Mouse (Mus musculus) cerebellum, postnatal 4 days (tissue): ENCODE data around the gene Isy1.

ENCODE experiments used
- DNase-seq, 2 experiments: peaks; one replicate each; pipeline ENCODE4 v3.0.0; 2022; ENCODE audit warnings: low spot score in 2 of 2, mixed read lengths in 1 of 2

Isy1 gene

DNA sequence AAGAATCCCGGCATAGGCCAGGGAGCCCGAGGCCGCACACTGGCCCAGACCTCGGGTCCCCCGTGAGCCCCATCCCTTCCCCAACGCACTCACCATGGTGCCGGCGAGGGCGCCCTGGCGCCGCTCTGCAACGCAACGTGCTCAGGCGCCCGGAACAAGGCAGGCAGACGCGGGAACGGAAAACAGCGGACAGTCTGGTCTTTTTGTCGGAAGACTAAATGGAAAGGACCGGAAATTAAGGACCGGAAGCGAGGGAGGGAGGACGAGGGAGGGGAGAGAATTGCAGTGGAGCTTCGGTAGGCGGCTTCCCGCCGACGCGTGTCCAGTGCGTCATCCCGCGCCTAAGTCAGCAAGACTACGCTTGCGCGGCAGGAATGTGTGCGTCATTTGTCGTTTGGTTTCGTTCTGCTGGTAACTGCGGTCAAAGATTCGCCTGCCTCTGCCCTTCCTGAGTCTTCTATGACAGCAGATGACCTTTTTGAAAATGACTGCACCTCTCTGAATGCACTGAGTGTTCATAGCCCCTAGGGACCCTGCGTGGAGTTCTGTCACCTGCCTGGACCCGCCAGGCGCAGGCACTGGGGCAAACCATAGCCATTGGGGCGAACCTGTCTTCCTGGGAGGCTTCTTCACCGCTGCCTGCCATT is at the start of gene Isy1:
Isy1 (minus strand) TSS at position 248 of the 647 bp plus-strand sequence.
- DNase-seq: peak; percentile 72 to 87

DNA sequence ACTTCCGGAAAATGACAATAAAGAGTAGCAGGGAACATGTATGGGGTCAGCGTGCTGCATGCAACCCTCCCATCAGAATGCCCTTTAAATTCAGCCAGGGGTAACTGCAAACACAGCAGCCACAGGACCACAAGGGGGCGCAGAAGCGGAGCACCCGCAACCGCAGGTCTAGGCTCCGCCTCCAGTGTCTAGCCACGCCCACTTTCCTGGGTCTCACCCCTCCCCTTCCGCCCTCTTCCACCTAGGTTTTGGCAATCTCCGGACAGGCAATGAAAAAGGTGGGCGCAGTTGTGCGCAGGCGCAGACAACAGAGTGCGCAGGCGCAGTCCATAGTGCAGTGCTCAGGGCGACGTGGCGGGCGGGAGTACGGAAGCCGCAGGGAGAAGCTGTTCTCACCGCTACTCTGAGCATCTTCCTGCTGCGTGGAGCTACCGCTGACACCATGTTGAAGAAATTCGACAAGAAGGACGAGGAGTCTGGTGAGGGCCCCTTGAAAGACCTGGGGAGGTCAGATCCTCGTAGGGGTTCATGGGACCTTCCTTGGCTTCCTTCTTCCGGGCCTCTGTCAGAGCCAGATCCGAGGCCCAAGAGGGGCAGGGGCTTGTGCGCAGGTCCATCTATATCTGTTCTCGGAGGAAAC is 49.1 kb upstream of the Isy1 start, which contains the start of gene Copg1:
Copg1 (plus strand) TSS at position 221 of the 640 bp plus-strand sequence.
- DNase-seq: peak; percentile 99 to 100

DNA sequence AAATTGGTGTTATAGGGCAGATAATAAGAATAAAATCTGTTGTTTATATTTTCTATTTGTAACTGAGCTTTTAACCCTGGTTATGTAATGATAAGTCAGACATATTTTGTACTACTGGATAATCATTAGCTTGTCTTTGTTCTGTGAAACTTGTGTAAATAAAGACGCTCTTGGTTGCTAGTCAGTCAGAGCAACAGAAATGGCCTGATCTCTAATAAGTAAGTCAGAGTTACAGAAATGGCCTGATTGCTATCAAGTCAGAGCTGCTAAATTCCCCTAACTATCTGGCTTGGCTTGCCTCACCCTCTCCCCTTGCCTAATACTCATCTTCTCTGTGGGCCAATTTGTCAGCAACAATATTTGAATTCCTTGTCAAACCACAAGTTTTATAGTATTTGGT is 48.1 kb upstream of the Isy1 start:
- no peak for DNase-seq

DNA sequence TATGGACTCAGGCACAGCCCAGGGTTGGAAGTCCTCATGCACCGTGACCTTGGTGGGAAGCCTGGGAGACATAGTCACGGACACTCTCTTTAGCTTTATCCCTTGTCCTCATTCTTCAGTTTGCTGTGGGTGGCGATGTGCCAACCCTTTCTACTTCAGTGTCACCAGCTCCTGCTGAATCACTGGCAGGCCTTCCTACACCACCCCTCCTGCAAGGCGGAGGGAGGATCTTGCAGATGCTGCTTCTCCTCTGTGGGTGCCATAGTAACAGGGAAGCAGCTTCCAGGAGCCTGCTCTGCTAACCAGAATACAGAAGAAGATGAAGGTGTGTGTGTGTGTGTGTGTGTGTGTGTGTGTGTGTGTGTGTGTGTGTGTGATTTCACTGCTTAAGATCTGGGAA is 44.2 kb upstream of the Isy1 start:
- peak in 1 of 2 experiments; percentile 37 for DNase-seq

DNA sequence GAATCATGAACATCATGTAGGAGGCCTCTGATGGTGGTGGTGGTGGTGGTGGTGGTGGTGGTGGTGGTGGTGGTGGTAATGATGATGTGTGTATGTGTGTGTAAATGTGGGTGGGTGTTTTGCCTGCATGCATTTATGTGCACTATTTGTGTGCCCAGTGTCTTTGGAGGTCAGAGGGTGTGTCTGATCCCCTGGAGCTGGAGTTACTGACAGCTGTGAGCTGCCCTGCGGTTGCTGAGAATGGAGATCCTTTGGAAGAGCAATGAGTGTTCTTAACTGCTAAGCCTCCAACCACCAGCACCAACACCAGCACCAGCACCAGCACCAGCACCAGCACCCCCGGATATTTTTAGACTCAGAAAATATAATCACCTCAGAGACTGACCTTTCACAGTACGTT is 43.6 kb upstream of the Isy1 start:
- no peak for DNase-seq

DNA sequence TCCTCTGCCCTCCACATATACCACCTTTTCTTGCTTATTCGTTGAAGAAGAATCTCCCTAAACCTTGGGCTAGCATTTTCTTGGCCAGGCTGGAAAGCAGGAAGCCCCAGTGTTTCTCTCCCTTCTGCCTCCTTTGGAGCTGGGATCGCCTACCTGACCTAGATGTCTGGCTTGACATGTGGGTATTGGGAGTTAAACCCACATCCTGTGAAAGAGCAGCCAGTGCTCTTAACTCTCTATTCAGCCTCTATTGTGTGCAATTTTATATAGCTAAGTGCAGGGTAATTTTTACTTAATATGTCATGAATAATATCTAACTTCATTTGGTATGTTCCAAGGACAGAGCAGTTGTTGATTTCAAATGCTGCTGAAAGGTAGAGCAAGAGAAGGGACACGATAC is 41.0 kb upstream of the Isy1 start:
- no peak for DNase-seq

DNA sequence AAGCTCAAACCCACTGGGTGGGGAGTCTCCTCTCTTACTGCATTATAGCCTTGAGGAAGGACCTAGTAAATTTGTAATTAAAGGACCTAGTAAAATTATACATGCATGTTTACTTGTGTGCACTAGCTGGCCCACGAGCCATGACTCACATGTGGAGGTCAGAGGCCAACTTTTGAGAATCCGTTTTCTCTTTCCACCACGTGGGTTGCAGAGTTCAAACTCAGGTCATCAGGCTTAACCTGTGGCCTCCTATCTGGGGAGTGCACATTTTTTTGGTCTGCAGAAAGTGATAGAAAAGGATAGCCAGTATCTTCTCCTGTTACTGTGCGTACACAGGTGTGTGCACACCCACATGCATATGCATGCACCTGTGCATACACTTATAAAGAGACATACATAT is 40.4 kb upstream of the Isy1 start:
- no peak for DNase-seq

DNA sequence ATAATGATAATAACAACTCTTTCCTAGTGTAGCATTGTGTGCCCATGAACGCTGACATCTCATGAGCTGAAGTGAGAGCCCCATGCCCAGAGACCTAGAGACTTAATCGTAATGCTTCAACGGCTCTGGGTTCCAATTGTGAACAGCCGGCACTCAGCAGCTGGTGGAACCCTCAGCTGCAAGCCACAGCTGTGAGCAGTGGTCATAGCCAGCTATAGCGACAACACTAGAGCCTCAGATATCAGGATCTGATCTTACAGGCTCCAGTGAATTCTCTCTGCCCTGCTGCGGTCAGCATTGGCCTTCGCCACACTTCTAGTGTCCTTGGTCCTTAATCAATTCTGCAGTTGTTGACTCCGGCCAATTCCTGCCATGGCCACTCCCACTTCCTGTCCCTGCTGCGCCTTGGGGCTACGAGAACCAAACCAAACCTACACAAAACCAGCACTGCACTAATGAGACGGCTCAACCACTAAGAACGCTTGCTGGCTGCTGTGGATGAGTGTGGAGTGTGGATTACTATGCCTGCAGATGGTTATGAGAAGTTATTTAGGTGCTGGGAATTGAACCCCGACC is 37.6 kb upstream of the Isy1 start:
- DNase-seq: no peak

DNA sequence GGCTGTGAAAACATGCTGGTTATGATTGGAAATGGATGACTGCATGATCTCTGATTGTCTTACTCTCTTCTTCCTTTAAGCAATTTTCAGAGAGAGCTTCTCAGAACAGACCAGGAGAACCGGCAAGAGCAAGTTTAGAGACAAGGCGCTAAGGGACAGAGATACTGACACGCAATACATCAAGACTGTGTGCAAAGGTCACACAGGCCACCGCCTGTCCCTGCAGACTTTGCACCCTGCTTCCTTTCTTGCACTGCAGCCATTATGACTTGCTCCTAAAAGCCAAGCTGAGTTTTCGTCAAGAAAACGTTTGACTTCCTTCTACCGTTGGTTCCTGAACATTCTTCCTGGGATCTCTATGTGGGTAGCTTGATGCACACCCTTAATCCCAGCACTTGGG is 37.0 kb upstream of the Isy1 start:
- DNase-seq: no peak

DNA sequence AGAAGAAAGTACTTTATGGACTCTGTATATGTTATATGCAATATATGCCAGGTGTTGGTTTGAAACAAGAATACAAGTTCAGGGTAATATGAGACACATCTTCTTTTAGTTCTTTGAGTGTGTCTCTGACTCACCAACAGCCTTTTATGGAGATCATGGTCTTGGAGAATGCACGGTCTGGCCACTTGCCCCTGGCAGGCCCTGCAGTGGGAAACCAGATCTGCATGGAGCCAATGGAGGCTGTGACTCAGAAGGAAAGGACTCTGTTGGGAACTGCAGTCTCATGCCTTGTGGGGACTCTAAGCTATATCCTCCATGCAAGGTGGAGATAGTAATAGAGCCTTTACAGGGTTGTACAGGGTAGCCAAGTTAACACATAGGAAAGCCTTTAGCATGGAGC is 36.5 kb upstream of the Isy1 start:
- no peak for DNase-seq

DNA sequence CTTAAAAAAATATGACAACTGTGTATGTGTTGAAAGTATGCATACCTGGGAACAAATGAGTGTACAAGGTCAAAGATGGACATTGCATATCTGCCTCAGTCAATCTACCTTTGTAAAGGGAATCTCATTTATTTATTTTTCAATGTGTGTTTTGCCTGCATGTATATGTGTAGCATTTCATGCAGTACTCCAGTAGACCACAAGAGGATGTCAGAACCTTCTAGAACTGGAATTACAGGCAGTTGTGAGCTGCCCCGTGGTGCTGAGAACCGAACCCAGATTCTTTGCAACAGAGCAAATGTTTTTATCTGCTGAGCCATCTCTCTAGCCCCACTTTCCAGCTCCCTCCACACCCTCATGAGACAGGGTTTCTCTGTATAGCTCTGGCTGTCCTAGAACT is 35.4 kb upstream of the Isy1 start:
- DNase-seq: no peak

DNA sequence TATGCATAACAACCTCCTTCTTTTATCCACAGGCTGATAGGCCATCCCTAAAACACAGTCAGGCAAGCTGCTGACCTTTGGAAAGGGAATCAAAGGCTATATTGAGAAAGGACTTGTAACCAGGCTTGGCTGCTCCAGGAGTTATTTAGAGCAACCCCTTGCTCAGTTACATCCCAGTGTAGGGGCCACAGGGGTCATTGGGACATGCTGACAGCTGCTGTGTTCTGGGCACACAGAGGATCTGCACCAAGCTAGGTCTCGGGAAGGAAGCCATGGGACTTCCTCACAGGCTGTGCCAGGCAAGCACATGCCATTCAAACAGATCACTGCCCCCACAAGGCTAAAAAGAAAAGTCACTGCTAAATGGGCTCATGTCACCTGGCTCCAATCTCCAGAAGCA is 34.5 kb upstream of the Isy1 start:
- no peak for DNase-seq

DNA sequence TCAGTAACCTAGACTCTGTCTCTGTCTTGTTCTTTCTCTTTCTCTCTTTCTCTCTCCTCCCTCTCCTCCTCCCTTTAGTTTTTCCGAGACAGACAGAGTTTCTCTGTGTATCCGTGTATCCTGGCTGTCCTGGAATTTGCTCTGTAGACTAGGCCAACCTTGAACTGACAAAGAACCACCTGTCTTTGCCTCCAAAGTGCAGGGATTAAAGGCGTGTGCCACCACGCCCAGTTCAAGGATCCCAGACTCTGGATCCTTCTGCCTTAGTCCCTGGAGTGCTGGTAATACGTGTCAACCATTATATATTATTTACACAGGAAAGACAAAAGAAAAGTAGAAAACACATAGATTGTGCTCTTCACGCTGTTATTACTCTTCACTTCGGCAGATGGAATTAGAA is 32.6 kb upstream of the Isy1 start:
- DNase-seq: no peak

DNA sequence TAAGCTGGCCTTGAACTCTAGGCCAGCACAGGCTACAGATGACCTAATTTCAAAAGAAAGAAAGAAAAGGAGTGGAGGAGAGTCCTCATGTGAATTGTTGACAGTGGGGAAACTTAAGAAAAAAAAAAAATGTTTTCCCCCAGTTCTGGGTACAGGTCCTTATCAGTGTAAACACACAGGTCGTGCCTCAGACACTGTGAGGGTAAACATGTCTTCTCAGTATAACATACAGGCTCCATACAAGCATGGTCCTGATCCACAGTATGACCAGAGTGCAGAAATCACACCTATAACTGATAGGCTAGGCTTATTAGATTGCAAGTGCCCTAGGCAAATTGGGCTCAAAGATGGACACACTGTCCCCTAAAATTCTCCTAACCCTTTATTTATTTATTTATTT is 31.8 kb upstream of the Isy1 start:
- no peak for DNase-seq

DNA sequence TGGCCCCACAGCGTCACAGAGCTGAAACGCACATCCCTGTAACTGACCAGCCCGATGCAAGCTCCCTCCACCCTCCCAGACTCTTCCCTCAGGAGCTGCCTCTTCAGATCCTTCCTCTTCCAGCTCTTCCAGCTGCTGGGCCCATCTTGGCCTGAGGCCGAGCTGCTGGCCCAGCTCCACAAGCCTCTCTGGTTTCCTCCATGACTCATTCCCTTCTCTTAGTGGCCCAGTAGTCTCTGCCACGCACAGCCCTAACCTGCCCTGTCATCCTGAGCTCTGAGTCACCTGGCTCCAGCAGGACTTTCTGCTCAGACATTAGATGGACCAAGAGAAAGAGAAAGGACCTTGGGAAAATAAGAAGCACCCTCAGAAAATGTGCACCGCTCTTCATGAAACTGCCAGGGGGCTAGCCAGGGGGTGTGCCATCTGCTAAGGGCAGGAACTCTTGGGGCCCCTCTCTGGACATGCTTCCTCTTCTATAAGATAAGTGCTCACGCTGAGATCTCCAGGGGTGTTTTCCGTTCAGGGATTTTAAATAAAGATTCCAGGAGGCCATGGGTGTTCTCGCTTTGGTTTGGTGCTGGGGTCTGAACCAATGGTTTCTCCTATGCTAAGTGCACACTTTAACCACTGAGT is 30.4 kb upstream of the Isy1 start:
- DNase-seq: peak in 1 of 2 experiments; percentile 22

DNA sequence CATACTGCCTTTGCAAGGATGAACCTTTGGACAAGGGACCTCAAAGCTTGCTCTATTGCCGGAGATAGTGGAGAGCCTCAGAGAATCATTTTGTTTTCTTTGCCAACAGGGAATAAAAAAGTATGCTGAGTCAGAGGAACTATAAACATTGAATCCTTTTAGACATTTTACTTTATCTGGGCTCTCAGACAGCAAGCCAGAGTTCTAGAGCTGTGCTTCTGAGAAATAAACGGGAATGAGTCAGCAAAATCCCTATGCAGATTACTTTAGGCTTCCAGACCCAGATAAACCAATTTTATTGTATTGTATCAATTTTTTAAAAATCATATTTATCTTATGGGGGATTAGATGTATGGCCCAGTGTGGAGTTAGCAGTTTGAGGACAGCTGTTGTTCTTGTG is 28.7 kb upstream of the Isy1 start:
- DNase-seq: no peak

DNA sequence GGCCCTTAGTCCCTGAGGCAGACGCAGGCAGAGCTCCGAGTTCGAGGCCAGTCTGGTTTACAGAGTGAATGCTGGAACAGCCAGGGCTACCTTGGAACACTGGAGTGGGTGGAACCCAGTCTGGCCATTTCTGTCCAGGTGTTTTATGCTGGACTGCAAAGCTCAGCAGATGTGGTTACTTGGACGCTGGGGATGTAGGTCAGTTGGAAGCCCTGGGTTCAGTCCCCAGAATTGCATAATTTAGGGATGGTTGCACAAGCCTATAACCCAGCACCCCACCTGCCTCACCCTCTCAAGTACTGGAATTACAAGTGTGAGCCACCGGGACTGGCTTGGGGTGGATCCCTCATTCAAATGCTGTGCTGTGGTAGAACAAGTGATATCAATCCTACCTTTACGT is 27.6 kb upstream of the Isy1 start:
- no peak for DNase-seq

DNA sequence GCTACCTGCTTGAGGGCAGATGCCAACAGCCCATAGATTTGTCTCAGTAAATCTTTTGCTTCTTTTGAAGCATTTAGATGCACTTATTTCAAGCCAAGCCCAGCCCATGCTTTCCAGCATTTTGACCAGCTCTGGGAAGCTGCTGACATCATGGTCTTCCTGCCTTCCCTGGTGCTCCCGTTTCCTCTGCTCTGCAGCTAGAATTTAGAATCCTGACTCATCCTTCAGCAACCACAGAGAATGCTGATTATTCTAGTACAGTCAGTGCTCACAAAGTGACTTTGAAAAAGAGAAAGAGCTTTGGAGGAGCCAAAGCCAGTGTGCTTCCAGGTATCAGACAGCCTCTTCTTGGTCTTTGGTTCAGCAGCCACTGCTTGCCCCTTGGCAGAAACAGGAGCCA is 18.5 kb upstream of the Isy1 start:
- no peak for DNase-seq

DNA sequence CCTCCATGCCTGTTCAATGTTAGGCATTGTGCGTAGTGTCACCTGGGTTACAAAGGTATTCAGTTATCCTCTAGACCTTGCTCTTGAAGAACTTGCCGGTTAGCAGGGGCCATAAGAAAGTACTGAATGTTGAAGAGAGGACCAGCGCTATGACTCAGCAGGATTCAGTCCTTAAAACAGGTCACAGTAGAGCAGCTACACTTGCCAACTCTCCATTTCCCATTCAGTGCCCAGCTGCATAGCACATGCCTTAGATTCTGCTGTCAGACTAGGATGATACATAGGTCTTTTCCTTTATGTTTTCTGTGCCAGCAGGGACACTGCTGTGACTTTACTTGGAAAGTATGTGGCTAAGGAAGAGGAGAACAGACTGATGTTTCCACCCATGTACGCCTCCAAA is 14.8 kb upstream of the Isy1 start:
- no peak for DNase-seq

DNA sequence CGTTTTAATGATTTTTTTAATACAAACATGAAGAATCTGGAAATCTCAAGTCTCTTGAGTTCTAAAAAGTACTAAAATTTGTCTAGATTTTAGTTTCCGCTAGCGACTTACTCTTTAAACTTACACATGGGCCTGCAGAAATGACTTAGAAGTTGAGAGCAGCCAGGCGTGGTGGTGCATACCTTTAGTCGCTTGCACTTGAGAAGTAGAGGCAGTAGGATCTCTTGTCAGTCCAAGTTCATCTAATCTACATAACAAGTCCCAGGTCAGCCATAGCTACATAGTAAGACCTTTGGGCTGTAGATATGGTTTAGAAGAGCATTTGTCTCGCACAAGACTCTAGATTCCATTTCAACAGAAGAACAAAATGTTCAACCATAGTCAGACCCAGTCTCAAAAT is 13.3 kb upstream of the Isy1 start:
- DNase-seq: no peak

DNA sequence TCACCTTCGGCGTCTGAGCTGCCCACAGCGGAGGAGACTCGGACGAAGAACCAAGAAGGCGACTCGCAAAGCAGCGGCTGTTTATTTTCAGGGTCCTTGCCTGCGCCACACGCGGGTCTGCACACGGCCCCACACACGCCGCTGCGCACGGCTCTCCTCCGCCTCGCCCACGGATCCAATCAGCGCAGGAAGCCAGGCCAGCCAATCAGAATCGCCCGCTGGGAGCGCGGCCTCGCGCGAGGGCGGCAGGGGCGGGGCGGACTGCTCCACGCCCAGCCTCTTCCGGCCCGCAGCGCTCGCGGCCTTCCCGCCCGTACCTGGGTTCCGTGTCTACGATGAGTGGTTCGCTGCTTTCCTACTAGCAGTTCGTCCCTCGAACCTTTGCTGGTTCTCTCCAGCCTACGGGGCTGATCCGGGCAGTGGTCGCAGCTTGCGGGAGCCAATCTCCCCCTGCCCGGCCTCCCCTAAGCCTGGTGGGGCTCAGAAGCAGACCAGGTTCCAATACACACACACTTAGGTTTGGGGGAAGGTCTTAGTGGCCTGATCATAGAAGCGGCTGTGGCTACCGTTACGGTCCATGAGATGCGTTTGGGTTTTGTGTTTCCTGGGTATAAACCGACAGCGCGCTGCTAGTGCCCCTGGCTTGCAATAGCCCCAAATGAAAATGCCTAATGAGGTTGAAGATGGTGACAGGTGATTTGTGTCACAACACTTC is 12.5 kb upstream of the Isy1 start, which contains the start of gene Cnbp:
Cnbp (minus strand) TSS at position 207 of the 715 bp plus-strand sequence.
- peak; percentile 95 to 98 for DNase-seq
